17 mouse cellular contexts compared by ENCODE assay signal in genomic region chr9:110937506-110938490, GRCm38 (mm10). TPM values are rescaled to one million over a fixed set of nuclear protein-coding genes. Genes with fewer than 3 reads are reported as not detected.
DNase-seq lines count a peak whose midpoint lies in the region.
"Had no signal": no experiment of that assay in that cellular context is flagged by ENCODE, and none has a peak within 500 bp of the region (broad histone marks: within the 10 kb centered on the region; RNA-seq: fewer than 3 reads in every experiment).

No protein-coding gene starts in this region.

- intact Hi-C loops in gastrocnemius, postnatal 14 days (cut with DNase I; ENCODE audit: low total_unique reads) = no loop called here

- peak; percentile 74 for DNase-seq in adrenal gland, adult 2 months
- DNase-seq in adrenal gland, postnatal 4 days (ENCODE audit: low spot score in 2 of 2) = no peak
- DNase-seq in kidney, postnatal 14 days = peak; percentile 13
- DNase-seq in kidney, postnatal 25 days = no peak
- peak; percentile 38 for DNase-seq in thymus, postnatal 4 days
- DNase-seq in thymus, postnatal 36 days = no peak
- DNase-seq in spleen, postnatal 14 days (ENCODE audit: low spot score in 2 of 2) = no peak
- no peak for DNase-seq in gastrocnemius, postnatal 14 days
- DNase-seq: cerebellum, adult 9-10 months had no signal

RNA-seq across cellular contexts. Expression of gene Tdgf1, which starts 8.2 kb away (rescaled TPM):
- total RNA-seq in adrenal gland, adult 2 months (2021) = not detected
- not detected in 2 replicates for polyA plus RNA-seq in adrenal gland, adult 2 months (2012; rRNA removed)
- total RNA-seq in adrenal gland, postnatal 4 days (2021) = under 1 TPM in 1 of 2 experiments, not detected in 1; 0.17 TPM
- not detected for total RNA-seq in gastrocnemius, postnatal 14 days (2021)
- total RNA-seq: heart, postnatal 25 days; megakaryocyte progenitor cell, adult 5-6 weeks had no signal
- polyA plus RNA-seq: forebrain, embryonic 15.5 days; kidney, embryonic 14.5 days; stomach, embryonic 16.5 days had no signal

RNA-seq across cellular contexts. Expression of gene Lrrc2, which starts 13.5 kb away (rescaled TPM):
- 10 to 100 TPM in 1 of 2 experiments, 1 to 10 TPM in 1; 8.0 to 18.5 TPM for total RNA-seq in adrenal gland, adult 2 months (2021)
- 0.34 and 0.39 TPM in 2 replicates for polyA plus RNA-seq in adrenal gland, adult 2 months (2012; rRNA removed)
- total RNA-seq in adrenal gland, postnatal 4 days (2021) = 1 to 10 TPM; 3.8 to 3.9 TPM
- total RNA-seq in gastrocnemius, postnatal 14 days (2021) = 10 to 100 TPM; 23.7 to 24.1 TPM

RNA-seq across cellular contexts. Expression of gene Fam240a, which starts 21.1 kb away (rescaled TPM):
- total RNA-seq in adrenal gland, adult 2 months (2021) = not detected
- not detected in 2 replicates for polyA plus RNA-seq in adrenal gland, adult 2 months (2012; rRNA removed)
- not detected for total RNA-seq in adrenal gland, postnatal 4 days (2021)
- 1 to 10 TPM in 1 of 2 experiments, under 1 TPM in 1; 0.78 to 2.6 TPM for total RNA-seq in gastrocnemius, postnatal 14 days (2021)
- total RNA-seq: heart, postnatal 25 days; megakaryocyte progenitor cell, adult 5-6 weeks had no signal
- polyA plus RNA-seq: embryonic facial prominence, embryonic 15.5 days; forebrain, embryonic 15.5 days; gonadal fat pad, adult 2 months; kidney, embryonic 14.5 days; limb, embryonic 15.5 days; stomach, embryonic 16.5 days had no signal

RNA-seq across cellular contexts. Expression of gene Rtp3, which starts 52.6 kb away (rescaled TPM):
- 1 to 10 TPM; 3.9 to 4.7 TPM for total RNA-seq in adrenal gland, adult 2 months (2021)
- polyA plus RNA-seq in adrenal gland, adult 2 months (2012; rRNA removed) = 8.7 and 8.8 TPM in 2 replicates
- 1 to 10 TPM; 2.1 to 7.6 TPM for total RNA-seq in adrenal gland, postnatal 4 days (2021)
- 1 to 10 TPM; 1.2 to 1.3 TPM for total RNA-seq in gastrocnemius, postnatal 14 days (2021)
- total RNA-seq: megakaryocyte progenitor cell, adult 5-6 weeks had no signal
- polyA plus RNA-seq: embryonic facial prominence, embryonic 15.5 days; forebrain, embryonic 15.5 days; limb, embryonic 15.5 days had no signal

RNA-seq across cellular contexts. Expression of gene Tmie, which starts 57.9 kb away (rescaled TPM):
- total RNA-seq in adrenal gland, adult 2 months (2021) = 1 to 10 TPM; 2.0 to 3.9 TPM
- 2.2 and 4.6 TPM in 2 replicates for polyA plus RNA-seq in adrenal gland, adult 2 months (2012; rRNA removed)
- 1 to 10 TPM; 1.9 to 3.5 TPM for total RNA-seq in adrenal gland, postnatal 4 days (2021)
- under 1 TPM; 0.55 to 0.62 TPM for total RNA-seq in gastrocnemius, postnatal 14 days (2021)
- total RNA-seq: megakaryocyte progenitor cell, adult 5-6 weeks had no signal

Comparison
In these comparisons a context has a peak if more than half of its experiments do, and no peak if none do; other contexts are left out.
1. DNase-seq: peak in adrenal gland, adult 2 months (single experiment), kidney, postnatal 14 days (single experiment) and thymus, postnatal 4 days (single experiment); none in adrenal gland, postnatal 4 days (0 of 2), kidney, postnatal 25 days (0 of 2), thymus, postnatal 36 days (0 of 2), spleen, postnatal 14 days (0 of 2) and gastrocnemius, postnatal 14 days (single experiment).